Comparison of ENCODE assay signal across 9 mouse cellular contexts in genomic region chr1:179866056-179866772, GRCm38 (mm10).
A peak's percentile ranks its signal among the peaks of the same experiment; 100 is the strongest.
DNase-seq lines count a peak whose midpoint lies in the region; ATAC-seq and TF ChIP-seq lines count a peak whose summit lies in the region.
"Had no signal": no experiment of that assay in that cellular context is flagged by ENCODE, and none has a peak within 500 bp of the region (broad histone marks: within the 10 kb centered on the region; RNA-seq: fewer than 3 reads in every experiment).

No protein-coding gene starts in this region.

- no peaks in the 10 kb centered on the region for H3K4me1 ChIP-seq in midbrain, embryonic 14.5 days (ENCODE audit: control insufficient read depth, insufficient read depth, low read length)
- no peaks in the 10 kb centered on the region for H3K4me1 ChIP-seq in midbrain, postnatal 0 days (ENCODE audit: insufficient read depth, low read length)
- peaks cover 11% of the 10 kb centered on the region for H3K4me1 ChIP-seq in heart, embryonic 15.5 days (replicated peaks)
- peaks cover 9% of the 10 kb centered on the region for H3K4me1 ChIP-seq in limb, embryonic 12.5 days (replicated peaks)
- peaks cover 12% of the 10 kb centered on the region; the same call in 1 of the 2 replicates for H3K4me1 ChIP-seq in stomach, embryonic 14.5 days (ENCODE audit: control insufficient read depth, insufficient read depth, low read length)

- no peaks in the 10 kb centered on the region for H3K27me3 ChIP-seq in midbrain, embryonic 14.5 days (ENCODE audit: control insufficient read depth, insufficient read depth, low read length)
- H3K27me3 ChIP-seq in midbrain, postnatal 0 days (ENCODE audit: insufficient read depth, low read length) = no peaks in the 10 kb centered on the region
- no peaks in the 10 kb centered on the region for H3K27me3 ChIP-seq in heart, embryonic 15.5 days
- no peaks in the 10 kb centered on the region for H3K27me3 ChIP-seq in limb, embryonic 12.5 days
- H3K27me3 ChIP-seq in stomach, embryonic 14.5 days (ENCODE audit: control insufficient read depth, insufficient read depth, low read length) = no peaks in the 10 kb centered on the region

- H3K9ac ChIP-seq in midbrain, embryonic 14.5 days (replicated peaks; ENCODE audit: low read length) = no peak overlapping the region
- no peak overlapping the region for H3K9ac ChIP-seq in midbrain, postnatal 0 days (replicated peaks; ENCODE audit: low read length, poor library complexity, severe bottlenecking)
- no peak overlapping the region for H3K9ac ChIP-seq in heart, embryonic 15.5 days
- no peak overlapping the region for H3K9ac ChIP-seq in limb, embryonic 12.5 days (replicated peaks)
- no peak overlapping the region for H3K9ac ChIP-seq in stomach, embryonic 14.5 days (replicated peaks; ENCODE audit: low read depth, low read length)

- 88% methylated on average over 16 of the region's 16 CpGs for WGBS in midbrain, embryonic 14.5 days
- 77% methylated on average over 16 of the region's 16 CpGs for WGBS in midbrain, postnatal 0 days
- WGBS in heart, embryonic 15.5 days = 55% methylated on average over 16 of the region's 16 CpGs
- WGBS in limb, embryonic 12.5 days = 77% methylated on average over 16 of the region's 16 CpGs
- 52% methylated on average over 16 of the region's 16 CpGs for WGBS in stomach, embryonic 14.5 days

- no peak overlapping the region for H3K4me3 ChIP-seq in midbrain, embryonic 14.5 days (replicated peaks; ENCODE audit: low read depth, low read length)
- H3K4me3 ChIP-seq in midbrain, postnatal 0 days (ENCODE audit: low read depth, low read length) = no peak overlapping the region
- H3K4me3 ChIP-seq in heart, embryonic 15.5 days = no peak overlapping the region
- no peak overlapping the region for H3K4me3 ChIP-seq in limb, embryonic 12.5 days (replicated peaks)
- no peak overlapping the region for H3K4me3 ChIP-seq in stomach, embryonic 14.5 days (ENCODE audit: low read depth, low read length)
- H3K4me3 ChIP-seq: erythroblast, embryonic 14.5 days had no signal

- ATAC-seq in midbrain, embryonic 14.5 days (ENCODE audit: low FRiP score, low TSS enrichment) = no peak
- ATAC-seq in midbrain, postnatal 0 days (ENCODE audit: low FRiP score) = no peak
- peak; percentile 27; the same call in 1 of the 2 replicates for ATAC-seq in heart, embryonic 15.5 days (replicated peaks; ENCODE audit: insufficient number of reproducible peaks, insufficient read depth, low FRiP score, low read depth)
- ATAC-seq in limb, embryonic 12.5 days (ENCODE audit: insufficient number of reproducible peaks, insufficient read depth, low FRiP score, low TSS enrichment, low read depth) = no peak; the same call in 1 of the 2 replicates
- 0 out of 2 replicates have a peak, but pooled peaks have one; percentile 23 for ATAC-seq in stomach, embryonic 14.5 days (ENCODE audit: insufficient number of reproducible peaks, insufficient read depth, low FRiP score, low read depth)
- ATAC-seq in monocyte, adult 5-6 weeks (replicated peaks; ENCODE audit: insufficient number of reproducible peaks, low FRiP score, low TSS enrichment, poor library complexity, severe bottlenecking) = no peak

- DNase-seq in midbrain, embryonic 14.5 days = no peak
- no peak for DNase-seq in midbrain, postnatal 0 days (ENCODE audit: low spot score)
- no peak for DNase-seq in testis, postnatal 14 days (ENCODE audit: low spot score)
- no peak for DNase-seq in layer of hippocampus, postnatal 14 days (ENCODE audit: low spot score in 2 of 2)

- no peaks in the 10 kb centered on the region for H3K36me3 ChIP-seq in midbrain, embryonic 14.5 days (ENCODE audit: control insufficient read depth, insufficient read depth, low read length)
- H3K36me3 ChIP-seq in midbrain, postnatal 0 days (ENCODE audit: insufficient read depth, low read length) = no peaks in the 10 kb centered on the region
- no peaks in the 10 kb centered on the region for H3K36me3 ChIP-seq in heart, embryonic 15.5 days
- no peaks in the 10 kb centered on the region for H3K36me3 ChIP-seq in limb, embryonic 12.5 days
- H3K36me3 ChIP-seq in stomach, embryonic 14.5 days (ENCODE audit: control insufficient read depth, insufficient read depth, low read length) = no peaks in the 10 kb centered on the region

- H3K27ac ChIP-seq in midbrain, embryonic 14.5 days (replicated peaks; ENCODE audit: low read depth, low read length) = 0 out of 2 replicates have a peak overlapping the region, but pooled peaks have one; percentile 13
- no peak overlapping the region for H3K27ac ChIP-seq in midbrain, postnatal 0 days (ENCODE audit: low read depth, low read length)
- peak overlapping the region; percentile 70 for H3K27ac ChIP-seq in heart, embryonic 15.5 days
- peak overlapping the region; percentile 60; the same call in 1 of the 2 replicates for H3K27ac ChIP-seq in limb, embryonic 12.5 days
- H3K27ac ChIP-seq in stomach, embryonic 14.5 days (ENCODE audit: low read length) = peak overlapping the region; percentile 71; the same call in 1 of the 2 replicates

- no peak overlapping the region for H3K4me2 ChIP-seq in midbrain, embryonic 14.5 days (ENCODE audit: low read length)
- no peak overlapping the region for H3K4me2 ChIP-seq in midbrain, postnatal 0 days (ENCODE audit: low read depth, low read length, poor library complexity, severe bottlenecking)
- H3K4me2 ChIP-seq in heart, embryonic 15.5 days = peak overlapping the region; percentile 21; the same call in 1 of the 2 replicates
- H3K4me2 ChIP-seq in limb, embryonic 12.5 days = no peak overlapping the region
- H3K4me2 ChIP-seq in stomach, embryonic 14.5 days (replicated peaks; ENCODE audit: low read depth, low read length) = no peak overlapping the region

- no peaks in the 10 kb centered on the region for H3K9me3 ChIP-seq in midbrain, embryonic 14.5 days (ENCODE audit: control insufficient read depth, low read length)
- H3K9me3 ChIP-seq in midbrain, postnatal 0 days (ENCODE audit: low read length) = no peaks in the 10 kb centered on the region
- no peaks in the 10 kb centered on the region for H3K9me3 ChIP-seq in heart, embryonic 15.5 days (replicated peaks)
- H3K9me3 ChIP-seq in limb, embryonic 12.5 days = 0 out of 2 replicates have a peak, but pooled peaks cover 3% of the 10 kb centered on the region
- H3K9me3 ChIP-seq in stomach, embryonic 14.5 days (ENCODE audit: control insufficient read depth, low read depth, low read length) = no peaks in the 10 kb centered on the region

- TF ChIP-seq CTCF in midbrain, postnatal 0 days (IDR thresholded peaks at IDR 0.05) = no peak

Comparison
In these comparisons a context has a peak if more than half of its experiments do, and no peak if none do; other contexts are left out.
1. ATAC-seq: peak in heart, embryonic 15.5 days (single experiment) and stomach, embryonic 14.5 days (single experiment); none in midbrain, embryonic 14.5 days (single experiment), midbrain, postnatal 0 days (single experiment), limb, embryonic 12.5 days (single experiment) and monocyte, adult 5-6 weeks (single experiment).